Mouse (Mus musculus) cortical plate, adult 2 months (tissue): Measurements from ENCODE around the gene Supt3. TPM values are rescaled to one million over a fixed set of nuclear protein-coding genes. Genes with fewer than 3 reads are reported as not detected.

Experiments
- H3K27ac ChIP-seq: fragments of 200-500 bp; 2 replicates; pipeline ENCODE4 v1.5.1; 2012; ENCODE audit warnings: low read length, control low read depth, inconsistent platforms; ENCODE audit not compliant: insufficient read depth
- H3K4me1 ChIP-seq: fragments of 200-500 bp; 2 replicates; pipeline ENCODE4 v1.6.1; 2011; ENCODE audit warnings: low read length; ENCODE audit not compliant: control insufficient read depth, insufficient read depth
- H3K4me3 ChIP-seq: fragments of 200-500 bp; 2 replicates; pipeline ENCODE4 v1.5.1; 2011; ENCODE audit warnings: mild to moderate bottlenecking, low read length, control low read depth; ENCODE audit not compliant: insufficient read depth
- CTCF ChIP-seq: fragments of 200-500 bp; IDR thresholded peaks from 2 replicates; pipeline ENCODE4 v1.5.1; 2011; ENCODE audit warnings: mild to moderate bottlenecking, control low read depth, low read length; ENCODE audit not compliant: insufficient read depth; ENCODE audit errors: extremely low read depth
- POLR2A ChIP-seq: fragments of 200-500 bp; IDR thresholded peaks from 2 replicates; pipeline ENCODE4 v1.6.1; 2011; ENCODE audit warnings: mild to moderate bottlenecking, low read length, control low read depth; ENCODE audit not compliant: insufficient read depth; ENCODE audit errors: extremely low read depth
- polyA plus RNA-seq: library from polyadenylated mRNA; depleted of rRNA; stranded (reverse); fragments of >200 nt; gene quantifications from 2 replicates; pipeline ENCODE4 v1.2.3, GENCODE M21; 2012

Supt3 gene
- polyA plus RNA-seq, 1 experiment = 6.9 TPM

DNA sequence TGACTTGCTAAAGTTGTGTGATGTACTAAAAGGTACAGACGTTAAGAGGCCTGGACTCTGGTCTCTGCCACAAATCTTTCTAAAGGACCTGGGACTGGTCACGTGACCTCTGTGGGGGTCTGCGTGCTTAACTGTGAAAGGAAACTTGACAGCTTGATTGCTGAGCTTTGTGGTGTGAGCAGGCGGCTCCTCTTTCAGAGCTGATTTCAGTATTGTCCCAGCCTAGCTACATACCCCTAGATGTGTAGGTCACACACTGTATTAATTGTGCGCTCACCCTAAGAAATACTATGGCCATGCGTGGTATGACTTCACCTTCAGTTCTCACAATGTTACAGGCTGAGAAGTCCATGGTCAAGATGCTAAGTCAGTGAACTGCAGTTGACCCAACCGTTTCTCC is 291.4 kb downstream of the Supt3 start:
- no peaks in the 10 kb centered on the region; the same call in 1 of the 2 replicates for H3K4me1 ChIP-seq
- H3K4me3 ChIP-seq = no peak overlapping the region
- no peak overlapping the region for H3K27ac ChIP-seq
- TF ChIP-seq CTCF (no peak), POLR2A (no peak)

DNA sequence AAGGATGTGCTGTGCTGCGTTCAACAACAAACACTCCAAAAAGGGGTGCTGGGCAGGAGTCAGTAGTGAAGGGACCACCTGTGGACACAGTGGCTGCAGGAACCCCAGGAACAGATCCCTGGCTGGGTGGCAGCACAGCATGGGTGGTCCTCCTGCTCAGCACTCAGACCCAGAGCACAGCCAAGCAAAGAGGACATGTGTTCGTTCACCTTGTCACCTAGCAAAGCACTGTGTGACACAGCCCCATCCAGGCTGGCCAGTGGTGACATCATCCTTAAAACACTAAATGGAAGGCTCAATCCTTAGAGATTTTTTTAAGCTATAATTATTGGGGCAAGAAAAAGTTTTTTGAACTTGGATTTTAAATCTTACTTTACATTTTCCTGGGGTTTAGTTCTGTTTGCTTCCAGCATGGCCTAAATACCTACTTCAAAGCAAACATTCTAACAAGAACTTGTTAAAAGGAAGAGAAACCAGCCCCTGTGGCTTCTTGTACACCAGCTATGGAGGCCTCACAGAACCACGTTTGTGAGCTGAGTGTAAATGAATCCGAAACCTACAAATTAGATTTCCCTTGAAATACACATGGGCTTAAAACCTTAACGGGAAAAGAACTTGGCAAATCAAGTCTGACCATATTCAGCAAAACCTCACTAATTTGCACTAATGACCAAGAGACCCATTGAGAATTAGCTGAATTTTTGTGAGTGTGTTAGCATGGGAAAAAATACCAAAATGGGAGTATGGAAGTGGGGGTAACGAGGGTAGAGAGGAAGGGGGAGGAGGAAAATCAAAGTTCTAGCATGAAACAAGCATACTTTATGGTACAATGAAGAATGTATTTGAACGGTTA is 295.8 kb downstream of the Supt3 start:
- TF ChIP-seq POLR2A (no peak), CTCF (no peak)

DNA sequence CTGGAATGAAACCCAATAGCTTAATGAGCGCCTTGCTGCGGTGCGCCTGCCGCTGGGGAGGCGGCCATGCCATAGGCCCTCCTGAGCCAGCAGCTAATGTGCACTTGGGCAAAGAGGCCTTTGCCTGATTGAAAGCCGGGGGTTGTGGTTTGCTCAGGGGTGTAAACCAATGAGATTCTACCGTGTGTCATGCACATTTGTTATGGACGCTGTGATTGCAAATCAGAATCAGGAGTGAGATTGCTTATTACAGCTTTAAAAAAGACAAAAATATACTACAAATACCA is 296.3 kb downstream of the Supt3 start:
- H3K4me1 ChIP-seq = no peaks in the 10 kb centered on the region
- no peak overlapping the region for H3K27ac ChIP-seq
- TF ChIP-seq POLR2A (no peak), CTCF (no peak)
- no peak overlapping the region for H3K4me3 ChIP-seq

More for the DNA sequence above, 295.8 kb downstream of the Supt3 start:
- Histone ChIP-seq H3K4me1 (no peaks in the 10 kb centered on the region), H3K4me3 (no peak overlapping the region), H3K27ac (no peak overlapping the region)

GRCm38 (mm10) chr17:45073779-45074178 is 296.8 kb downstream of the Supt3 start:
- no peak overlapping the region for H3K27ac ChIP-seq
- TF ChIP-seq CTCF = 0 out of 2 replicates have a peak, but pooled peaks have one; percentile 2
- TF ChIP-seq POLR2A = no peak
- H3K4me3 ChIP-seq = no peak overlapping the region
- no peaks in the 10 kb centered on the region for H3K4me1 ChIP-seq

GRCm38 (mm10) chr17:45076951-45077350 is 300.0 kb downstream of the Supt3 start:
- Histone ChIP-seq H3K4me1 (no peaks in the 10 kb centered on the region), H3K4me3 (no peak overlapping the region), H3K27ac (no peak overlapping the region)
- TF ChIP-seq POLR2A = no peak
- no peak for TF ChIP-seq CTCF

DNA sequence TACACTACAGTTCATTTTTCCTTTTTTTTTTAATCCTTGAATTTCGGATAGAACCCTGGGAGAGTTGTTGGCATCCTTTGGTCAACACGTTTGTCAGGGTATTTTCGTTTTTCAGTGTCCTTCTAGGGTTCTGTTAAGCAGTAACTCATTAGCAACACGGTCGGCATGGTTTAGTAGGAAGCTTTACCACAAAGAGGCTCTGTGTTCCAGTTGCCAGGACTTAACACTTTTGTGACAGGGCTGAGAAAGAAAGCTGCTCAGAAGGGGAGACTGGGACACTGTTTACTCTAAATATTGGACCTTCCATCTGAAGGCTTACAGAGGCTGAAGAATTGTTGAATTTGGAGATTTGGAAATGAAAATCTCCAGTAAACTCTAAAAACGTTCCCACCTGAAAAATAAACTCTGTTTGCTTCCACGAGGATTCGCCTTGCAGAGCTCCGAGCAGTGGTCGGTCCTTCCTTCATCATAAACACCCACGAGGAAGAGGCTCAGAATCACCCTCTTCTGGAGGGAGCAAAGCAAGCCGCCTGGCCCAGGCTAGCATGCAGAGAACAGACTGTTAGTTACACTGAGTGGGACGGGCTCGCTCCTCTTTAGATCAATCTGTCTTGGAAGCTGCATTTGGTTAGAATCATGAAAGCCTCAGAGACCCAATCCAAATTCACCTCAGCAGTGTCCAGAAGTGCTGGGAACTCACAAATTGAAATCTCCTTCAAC is 301.1 kb downstream of the Supt3 start:
- H3K4me3 ChIP-seq = no peak overlapping the region
- no peaks in the 10 kb centered on the region for H3K4me1 ChIP-seq
- no peak for TF ChIP-seq CTCF
- TF ChIP-seq POLR2A = no peak
- H3K27ac ChIP-seq = no peak overlapping the region

- TF ChIP-seq CTCF (no peak), POLR2A (no peak)
- Histone ChIP-seq H3K4me1 (no peaks in the 10 kb centered on the region), H3K27ac (no peak overlapping the region), H3K4me3 (no peak overlapping the region)
These were observed 304.6 kb downstream of the Supt3 start for GRCm38 (mm10) chr17:45081521-45081920.

GRCm38 (mm10) chr17:45081955-45082475 is 305.1 kb downstream of the Supt3 start:
- Histone ChIP-seq H3K4me1 (no peaks in the 10 kb centered on the region), H3K27ac (no peak overlapping the region), H3K4me3 (no peak overlapping the region)
- no peak for TF ChIP-seq POLR2A
- no peak for TF ChIP-seq CTCF

GRCm38 (mm10) chr17:45086361-45086760 is 309.4 kb downstream of the Supt3 start:
- TF ChIP-seq POLR2A (no peak), CTCF (no peak)
- Histone ChIP-seq H3K4me3 (no peak overlapping the region), H3K27ac (no peak overlapping the region), H3K4me1 (no peaks in the 10 kb centered on the region)
